Mouse (Mus musculus): ENCODE measurements around the gene Eml4.

DNA sequence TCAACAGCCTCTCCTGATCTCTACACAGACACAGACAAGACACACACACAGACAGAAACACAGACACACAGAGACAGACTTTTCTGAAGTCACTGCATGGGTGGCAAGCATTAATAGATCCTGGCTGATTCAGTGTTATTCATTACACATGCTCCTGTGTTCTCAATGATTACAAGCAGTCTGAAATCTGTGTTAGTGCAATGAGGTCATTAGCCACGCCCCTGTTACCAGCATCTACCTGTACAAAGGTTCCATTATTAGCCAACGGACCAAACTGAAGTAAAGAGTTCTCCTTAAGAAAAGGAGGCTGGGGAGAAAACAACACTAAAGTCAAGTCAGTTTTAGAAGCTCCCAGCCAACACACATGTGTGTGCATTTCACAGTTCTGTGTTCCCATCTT, 153.0 kb downstream of the Eml4 start:
- TF ChIP-seq CTCF (IDR thresholded peaks at IDR 0.05): no peak
- TF ChIP-seq EP300 (IDR thresholded peaks at IDR 0.05): no peak

Measured in lung, postnatal 0 days (tissue).